In genomic region chr4:40269430-40270032, GRCm38 (mm10) we compare ENCODE assay signal across 8 mouse cellular contexts. TPM values are rescaled to one million over a fixed set of nuclear protein-coding genes. Genes with fewer than 3 reads are reported as not detected.
DNase-seq lines count a peak whose midpoint lies in the region; ATAC-seq lines count a peak whose summit lies in the region.

Gene Smim27 (plus strand): TSS chr4:40269579.
Gene Topors (minus strand): TSS chr4:40269850.

- no peaks in the 10 kb centered on the region for H3K27me3 ChIP-seq in lung, embryonic 16.5 days (ENCODE audit: control insufficient read depth, insufficient read depth, low read depth, low read length)

- ATAC-seq in hematopoietic stem cell, adult 5-6 weeks (replicated peaks in 1 of 2; ENCODE audit: insufficient read depth in 1 of 2, low FRiP score in 2 of 2, low TSS enrichment in 1 of 2, low read depth in 1 of 2, poor library complexity in 2 of 2, severe bottlenecking in 2 of 2), result peak; percentile 88 to 91
- peak; percentile 96 for ATAC-seq in lung, embryonic 16.5 days (ENCODE audit: low read depth)

- peak within 1 kb of the TSS; percentile 90 for H3K4me2 ChIP-seq in lung, embryonic 16.5 days (ENCODE audit: low read depth, low read length)

- peaks cover 16% of the 10 kb centered on the region for H3K4me1 ChIP-seq in lung, embryonic 16.5 days (replicated peaks; ENCODE audit: control insufficient read depth, insufficient read depth, low read length)

- peak within 1 kb of the TSS; percentile 95 for H3K27ac ChIP-seq in lung, embryonic 16.5 days (ENCODE audit: low read length)

- no peaks in the 10 kb centered on the region for H3K9me3 ChIP-seq in lung, embryonic 16.5 days (ENCODE audit: control insufficient read depth, low read length)

- under 1% methylated on average over 38 of the region's 38 CpGs for WGBS in lung, embryonic 16.5 days

- peak within 1 kb of the TSS; percentile 90 for H3K4me3 ChIP-seq in lung, embryonic 16.5 days (ENCODE audit: low read length)

- peaks cover 9% of the 10 kb centered on the region for H3K36me3 ChIP-seq in lung, embryonic 16.5 days (ENCODE audit: control insufficient read depth, insufficient read depth, low read length)

- H3K9ac ChIP-seq in lung, embryonic 16.5 days (ENCODE audit: low read length), result peak within 1 kb of the TSS; percentile 95

- peak; percentile 92 for DNase-seq in MEL-GATA-1-ER (ENCODE audit: extremely low read depth, low read depth)
- peak; percentile 91 for DNase-seq in cerebellum, adult 8-10 months
- DNase-seq in forelimb bud, embryonic 11.5 days (ENCODE audit: low read depth, low spot score), result peak; percentile 98
- peak; percentile 88 for DNase-seq in layer of hippocampus, adult 9-10 months (ENCODE audit: low spot score)
- peak; percentile 92 for DNase-seq in ovary, postnatal 10 days (ENCODE audit: low spot score)
- DNase-seq in thymus, postnatal 10 days (ENCODE audit: low spot score in 2 of 2), result peak; percentile 88 to 92

RNA-seq across cellular contexts. Expression of gene Smim27, which starts in this region (rescaled TPM):
- 11.1 and 50.3 TPM in 2 replicates for total RNA-seq in hematopoietic stem cell, adult 5-6 weeks (2017)
- 36.6 and 40.2 TPM in 2 replicates for polyA plus RNA-seq in lung, embryonic 16.5 days (2015; fragmentation: Nextera tagmentation; extraction: Ambion mirVana)

RNA-seq across cellular contexts. Expression of gene Topors, which starts in this region (rescaled TPM):
- 110 and 135 TPM in 2 replicates for total RNA-seq in hematopoietic stem cell, adult 5-6 weeks (2017)
- 39.2 and 39.4 TPM in 2 replicates for polyA plus RNA-seq in lung, embryonic 16.5 days (2015; fragmentation: Nextera tagmentation; extraction: Ambion mirVana)

Comparison
In these comparisons a context has a peak if more than half of its experiments do, and no peak if none do; other contexts are left out.
1. Peak in every context shown above with its lines: DNase-seq, ATAC-seq, H3K4me3 ChIP-seq and H3K27ac ChIP-seq.